Mouse (Mus musculus) heart, embryonic 11.5 days (tissue): Measurements from ENCODE around the gene Thumpd2. TPM values are rescaled to one million over a fixed set of nuclear protein-coding genes. Genes with fewer than 3 reads are reported as not detected.

Experiments used
- ATAC-seq: fragments of 200-750 bp; cut with Nextera tagmentation; replicated peaks from 2 replicates; pipeline ENCODE4 v1.8.0; 2017; ENCODE audit warnings: moderate library complexity; ENCODE audit not compliant: insufficient number of reproducible peaks, low FRiP score, low TSS enrichment
- H3K27ac ChIP-seq: fragments of 300-500 bp; sonication (generic); 2 replicates; pipeline ENCODE4 v1.5.1; 2014; ENCODE audit warnings: mild to moderate bottlenecking, low read depth, low read length
- H3K27me3 ChIP-seq: fragments of 300-500 bp; sonication (generic); 2 replicates; pipeline ENCODE4 v1.6.1; 2014; ENCODE audit warnings: mild to moderate bottlenecking, low read length, mixed read lengths; ENCODE audit not compliant: control insufficient read depth, insufficient read depth
- H3K36me3 ChIP-seq: fragments of 300-500 bp; sonication (generic); 2 replicates; pipeline ENCODE4 v1.6.1; 2014; ENCODE audit warnings: mild to moderate bottlenecking, low read length, moderate library complexity, mixed read lengths; ENCODE audit not compliant: control insufficient read depth, insufficient read depth
- H3K4me1 ChIP-seq: fragments of 300-500 bp; sonication (generic); 2 replicates; pipeline ENCODE4 v1.6.1; 2014; ENCODE audit warnings: low read length; ENCODE audit not compliant: control insufficient read depth, insufficient read depth
- H3K4me2 ChIP-seq: fragments of 300-500 bp; sonication (generic); 2 replicates; pipeline ENCODE4 v1.6.1; 2014; ENCODE audit warnings: mild to moderate bottlenecking, moderate library complexity
- H3K4me3 ChIP-seq: fragments of 300-500 bp; sonication (generic); 2 replicates; pipeline ENCODE4 v1.5.1; 2014; ENCODE audit warnings: low read depth, low read length
- H3K9ac ChIP-seq: fragments of 300-500 bp; sonication (generic); 2 replicates; pipeline ENCODE4 v1.6.1; 2014; ENCODE audit warnings: mild to moderate bottlenecking, low read depth, low read length, moderate library complexity
- H3K9me3 ChIP-seq: fragments of 300-500 bp; sonication (generic); replicated peaks from 2 replicates; pipeline ENCODE4 v1.6.1; 2016; ENCODE audit warnings: low read length; ENCODE audit not compliant: control insufficient read depth
- WGBS: fragments of 180-500 bp; shearing (Covaris S2); extraction: QIAGEN DNeasy Blood & Tissue Kit; methylation state at CpG from one replicate; pipeline ENCODE4 v1.1.7; 2014; ENCODE audit not compliant: insufficient replicate concordance; 5-methylcytosine and 5-hydroxymethylcytosine counted together
- polyA plus RNA-seq: library from polyadenylated mRNA; unstranded; fragments of >200 nt; fragmentation: Nextera tagmentation; extraction: Ambion mirVana; gene quantifications from 2 replicates; pipeline ENCODE4 v1.2.1, GENCODE M21; 2014

The Thumpd2 gene
- polyA plus RNA-seq, 1 experiment from 2014 or later: 11.0 TPM

- H3K4me1 ChIP-seq: peaks cover 10% of the 10 kb centered on the region; the same call in 1 of the 2 replicates
- H3K27ac ChIP-seq: no peak overlapping the region
- H3K36me3 ChIP-seq: peaks cover 3% of the 10 kb centered on the region
- H3K4me2 ChIP-seq: no peak overlapping the region
- H3K4me3 ChIP-seq: no peak overlapping the region
- H3K9ac ChIP-seq: no peak overlapping the region
- ATAC-seq: no peak
- no peaks in the 10 kb centered on the region for H3K27me3 ChIP-seq
- 85% methylated on average over 6 of the region's 6 CpGs for WGBS
- no peaks in the 10 kb centered on the region for H3K9me3 ChIP-seq
Observed at GRCm38 (mm10) chr17:81045115-81045514, 19.8 kb downstream of the Thumpd2 start.

DNA sequence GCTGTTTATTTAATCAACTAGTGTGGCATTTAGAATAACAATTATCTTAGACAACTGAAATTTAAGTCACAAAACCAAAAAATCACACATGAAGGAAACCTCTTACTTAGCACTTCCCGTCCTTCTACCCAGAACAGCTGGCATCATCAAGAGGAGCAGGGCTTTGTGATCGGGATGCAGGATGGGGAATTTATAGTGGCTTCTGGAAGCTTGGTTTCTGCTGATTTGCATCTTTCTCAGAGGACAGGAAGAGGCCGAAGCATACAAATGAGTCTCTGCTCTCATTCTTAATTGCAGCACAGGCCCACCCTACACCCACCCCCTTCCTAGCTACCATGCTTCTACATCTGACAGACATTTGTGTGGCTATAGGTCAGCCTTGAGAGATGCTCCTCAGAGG, 20.5 kb downstream of the Thumpd2 start:
- Histone ChIP-seq H3K9me3 (no peaks in the 10 kb centered on the region), H3K4me1 (peaks cover 10% of the 10 kb centered on the region; the same call in 1 of the 2 replicates), H3K9ac (no peak overlapping the region), H3K4me3 (no peak overlapping the region), H3K27me3 (no peaks in the 10 kb centered on the region), H3K36me3 (peaks cover 3% of the 10 kb centered on the region; the same call in 1 of the 2 replicates), H3K27ac (no peak overlapping the region), H3K4me2 (no peak overlapping the region)
- 86% methylated on average over 3 of the region's 3 CpGs for WGBS
- no peak for ATAC-seq

GRCm38 (mm10) chr17:81041662-81042061, 23.2 kb downstream of the Thumpd2 start:
- Histone ChIP-seq H3K27me3 (no peaks in the 10 kb centered on the region), H3K9ac (no peak overlapping the region), H3K9me3 (no peaks in the 10 kb centered on the region), H3K27ac (no peak overlapping the region), H3K4me1 (peaks cover 10% of the 10 kb centered on the region; the same call in 1 of the 2 replicates), H3K4me3 (no peak overlapping the region), H3K36me3 (peaks cover 3% of the 10 kb centered on the region), H3K4me2 (no peak overlapping the region)
- ATAC-seq: no peak
- 43% methylated on average over 2 of the region's 2 CpGs for WGBS

DNA sequence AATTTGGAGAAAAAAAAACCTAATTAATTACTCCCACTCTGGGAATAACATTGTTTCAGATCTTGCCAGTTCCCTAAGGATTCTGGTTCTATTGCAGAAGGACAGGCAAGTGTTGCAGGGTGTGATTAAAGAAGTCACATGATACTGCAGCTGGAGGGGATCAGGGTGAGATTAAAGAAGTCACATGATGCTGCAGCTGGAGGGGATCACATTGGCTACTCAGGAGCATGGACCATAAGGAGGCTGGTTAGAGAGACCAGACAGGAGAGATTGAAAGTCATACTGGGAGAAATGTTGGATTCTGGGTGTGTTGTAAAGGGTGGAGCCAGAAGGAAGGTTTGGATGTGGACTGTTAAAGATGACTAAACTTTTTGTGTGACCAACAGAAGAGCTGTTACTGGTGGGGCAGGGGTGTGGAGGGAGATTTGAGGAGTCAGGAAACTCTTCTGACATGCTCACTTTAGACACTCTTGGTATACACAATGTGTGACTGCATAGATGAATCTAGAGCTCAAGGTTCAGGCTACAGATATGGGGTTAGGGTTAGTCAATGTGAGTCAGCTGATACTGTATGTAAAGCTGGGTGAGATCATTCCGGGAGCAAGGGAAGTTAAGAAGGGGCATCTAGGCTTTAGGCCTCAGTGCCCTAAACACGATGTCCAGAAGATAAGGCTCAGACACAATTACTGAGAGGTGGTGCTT, 26.0 kb downstream of the Thumpd2 start:
- Histone ChIP-seq H3K36me3 (peaks cover 6% of the 10 kb centered on the region), H3K4me1 (peaks cover 10% of the 10 kb centered on the region; the same call in 1 of the 2 replicates), H3K4me3 (no peak overlapping the region), H3K27me3 (no peaks in the 10 kb centered on the region), H3K9me3 (no peaks in the 10 kb centered on the region), H3K9ac (no peak overlapping the region), H3K4me2 (no peak overlapping the region), H3K27ac (no peak overlapping the region)
- WGBS: 75% methylated on average over 2 of the region's 2 CpGs
- ATAC-seq: no peak

GRCm38 (mm10) chr17:81035354-81035753, 29.5 kb downstream of the Thumpd2 start:
- Histone ChIP-seq H3K9ac (no peak overlapping the region), H3K4me2 (no peak overlapping the region), H3K36me3 (peaks cover 4% of the 10 kb centered on the region; the same call in 1 of the 2 replicates), H3K27ac (no peak overlapping the region), H3K9me3 (no peaks in the 10 kb centered on the region), H3K27me3 (no peaks in the 10 kb centered on the region), H3K4me1 (no peaks in the 10 kb centered on the region), H3K4me3 (no peak overlapping the region)
- 82% methylated on average over 5 of the region's 5 CpGs for WGBS
- ATAC-seq: no peak

- WGBS: 21% methylated on average over 2 of the region's 2 CpGs
- ATAC-seq: no peak
- H3K4me3 ChIP-seq: no peak overlapping the region
Observed at GRCm38 (mm10) chr17:81032957-81033356, 31.9 kb downstream of the Thumpd2 start.

DNA sequence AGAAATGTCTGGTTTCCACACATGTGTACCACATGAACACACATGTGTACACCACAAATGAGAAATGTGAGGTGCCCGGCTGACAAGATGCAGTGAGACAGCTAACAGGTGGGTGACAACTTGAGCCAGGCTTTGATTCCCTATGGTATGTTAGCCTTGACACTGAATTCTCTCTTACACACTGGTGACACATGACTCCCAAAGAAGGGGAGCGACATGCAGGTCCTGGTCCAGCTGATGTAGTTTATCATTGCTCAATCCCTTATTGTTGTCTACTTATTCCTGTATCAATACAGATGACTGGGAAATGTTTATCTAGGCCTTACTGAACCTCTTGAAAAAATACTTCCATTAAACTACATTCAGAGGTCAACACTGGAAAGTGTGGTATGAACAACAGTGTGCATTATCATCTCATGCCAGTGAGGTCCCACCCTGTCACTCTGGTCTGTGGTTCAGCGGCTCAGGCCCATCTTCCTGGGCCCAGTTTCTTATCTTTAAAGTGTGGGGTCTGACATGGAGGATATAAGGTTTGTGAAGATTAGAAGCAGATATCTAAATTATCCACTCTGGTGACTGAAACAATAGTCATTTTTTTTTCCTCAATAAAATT, 32.9 kb downstream of the Thumpd2 start:
- Histone ChIP-seq H3K36me3 (peaks cover 9% of the 10 kb centered on the region), H3K9ac (no peak overlapping the region), H3K4me1 (no peaks in the 10 kb centered on the region; the same call in 1 of the 2 replicates), H3K4me3 (no peak overlapping the region), H3K27ac (no peak overlapping the region), H3K9me3 (no peaks in the 10 kb centered on the region), H3K27me3 (no peaks in the 10 kb centered on the region), H3K4me2 (no peak overlapping the region)
- WGBS: 80% methylated on average over 3 of the region's 3 CpGs
- no peak for ATAC-seq

More at GRCm38 (mm10) chr17:81032957-81033356, 31.9 kb downstream of the Thumpd2 start:
- no peak overlapping the region for H3K27ac ChIP-seq
- no peaks in the 10 kb centered on the region for H3K4me1 ChIP-seq
- H3K9me3 ChIP-seq: no peaks in the 10 kb centered on the region
- no peak overlapping the region for H3K9ac ChIP-seq
- H3K4me2 ChIP-seq: no peak overlapping the region
- peaks cover 9% of the 10 kb centered on the region for H3K36me3 ChIP-seq
- no peaks in the 10 kb centered on the region for H3K27me3 ChIP-seq

DNA sequence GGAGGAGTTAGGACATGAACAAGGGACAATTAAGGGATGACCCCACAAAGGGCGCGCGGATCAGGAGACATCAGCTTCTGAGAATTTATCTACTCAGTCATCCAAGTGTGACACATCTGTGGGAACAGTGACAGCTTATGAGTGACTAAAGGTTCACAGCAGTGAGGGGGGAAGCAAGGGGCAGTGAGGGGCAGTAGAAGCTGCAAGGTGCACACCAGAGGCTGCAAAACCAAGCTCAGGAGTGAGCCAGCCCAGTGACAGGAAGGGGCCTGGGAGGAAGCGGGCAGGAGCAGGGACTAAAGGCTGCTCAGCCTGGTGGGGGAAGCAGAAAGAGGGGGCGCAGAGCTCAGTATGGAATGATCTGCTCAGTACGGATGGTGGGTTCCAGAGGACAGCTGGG, 37.6 kb downstream of the Thumpd2 start:
- 94% methylated on average over 6 of the region's 6 CpGs for WGBS

More for the DNA sequence above, 37.6 kb downstream of the Thumpd2 start:
- H3K27ac ChIP-seq: no peak overlapping the region
- no peaks in the 10 kb centered on the region; the same call in 1 of the 2 replicates for H3K4me1 ChIP-seq
- no peak overlapping the region for H3K9ac ChIP-seq
- H3K9me3 ChIP-seq: no peaks in the 10 kb centered on the region
- H3K4me2 ChIP-seq: no peak overlapping the region
- no peaks in the 10 kb centered on the region for H3K27me3 ChIP-seq
- H3K36me3 ChIP-seq: peaks cover 14% of the 10 kb centered on the region
- H3K4me3 ChIP-seq: no peak overlapping the region
- ATAC-seq: no peak
